Mouse (Mus musculus) E14TG2a.4 (cell line): ENCODE results near the gene Gdpd4.

Experiments
- CTCF ChIP-seq: conservative IDR thresholded peaks from 2 replicates; pipeline ENCODE4 v1.5.1; 2014; ENCODE audit warnings: low read length
- NANOG ChIP-seq: IDR thresholded peaks from 2 replicates; pipeline ENCODE4 v1.6.1; 2014; ENCODE audit warnings: borderline replicate concordance, low read length, mixed read lengths

DNA sequence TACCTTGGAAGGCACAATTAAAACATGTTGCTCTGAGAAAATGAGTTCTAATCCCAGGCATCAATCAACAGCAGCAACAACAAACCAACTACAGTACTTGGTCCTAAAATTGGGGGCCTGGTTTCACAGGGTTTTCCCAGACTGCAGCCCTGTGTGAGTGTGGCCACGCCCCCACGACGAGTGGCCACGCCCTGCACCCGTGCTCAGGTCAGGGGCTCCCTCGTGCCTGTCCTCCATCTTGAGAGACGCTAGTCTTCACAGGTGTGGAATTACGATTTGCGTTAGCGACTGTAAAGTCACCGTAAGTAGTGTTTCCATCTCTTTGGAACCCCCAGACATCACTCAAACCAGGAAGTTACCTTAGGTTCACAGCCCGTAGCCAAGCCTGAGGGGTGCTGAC, at the start of gene Gdpd4:
- no peak for TF ChIP-seq CTCF
- no peak for TF ChIP-seq NANOG
